Mouse (Mus musculus) heart, adult 2 months (tissue): Measurements from ENCODE around the gene Chst10.

Source experiments
- CTCF ChIP-seq: fragments of 200-600 bp; IDR thresholded peaks from 2 replicates; pipeline ENCODE4 v1.8.1; 2022; ENCODE audit warnings: antibody characterized with exemption, mild to moderate bottlenecking, moderate library complexity
- POLR2A ChIP-seq: fragments of 200-500 bp; IDR thresholded peaks from 2 replicates; pipeline ENCODE4 v1.6.1; 2011; ENCODE audit warnings: mild to moderate bottlenecking, low read depth, low read length, control low read depth; ENCODE audit not compliant: insufficient read depth

- TF ChIP-seq POLR2A (no peak), CTCF (no peak)
These were observed 41.6 kb upstream of the Chst10 start for GRCm38 (mm10) chr1:38939608-38940007.
